Mouse (Mus musculus) olfactory bulb, adult 2 months (tissue): ENCODE results near the gene Lmod3.

Source experiments
- CTCF ChIP-seq: fragments of 200-500 bp; IDR thresholded peaks from 2 replicates; pipeline ENCODE4 v1.5.1; 2012; ENCODE audit warnings: low read depth, mild to moderate bottlenecking, low read length, moderate library complexity; ENCODE audit not compliant: insufficient read depth
- POLR2A ChIP-seq: fragments of 200-500 bp; IDR thresholded peaks from 2 replicates; pipeline ENCODE4 v1.6.1; 2012; ENCODE audit warnings: mild to moderate bottlenecking, low read depth, low read length, moderate library complexity; ENCODE audit not compliant: insufficient read depth

DNA sequence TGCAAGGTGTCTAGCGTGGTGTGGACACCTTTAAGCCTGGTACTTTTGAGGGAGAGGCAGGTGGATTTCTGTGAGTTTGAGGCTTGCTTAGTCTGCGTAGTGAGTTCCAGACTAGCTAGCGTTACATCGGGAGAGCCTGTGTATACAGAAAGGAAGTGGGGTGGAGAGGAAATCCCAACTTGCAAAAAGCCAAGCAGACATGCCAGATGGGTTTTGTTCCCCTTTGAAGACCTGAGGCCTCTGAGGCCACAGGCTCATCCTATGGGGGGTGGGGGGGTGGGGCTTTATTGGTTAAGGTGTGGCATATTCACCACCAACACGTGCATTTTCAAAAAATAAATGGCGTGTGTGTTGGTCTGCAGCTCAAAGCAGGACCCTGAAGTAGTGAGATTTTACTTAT is 48.1 kb upstream of the Lmod3 start:
- TF ChIP-seq CTCF (no peak), POLR2A (no peak)
